8 mouse cellular contexts compared by ENCODE assay signal in the genomic region with DNA sequence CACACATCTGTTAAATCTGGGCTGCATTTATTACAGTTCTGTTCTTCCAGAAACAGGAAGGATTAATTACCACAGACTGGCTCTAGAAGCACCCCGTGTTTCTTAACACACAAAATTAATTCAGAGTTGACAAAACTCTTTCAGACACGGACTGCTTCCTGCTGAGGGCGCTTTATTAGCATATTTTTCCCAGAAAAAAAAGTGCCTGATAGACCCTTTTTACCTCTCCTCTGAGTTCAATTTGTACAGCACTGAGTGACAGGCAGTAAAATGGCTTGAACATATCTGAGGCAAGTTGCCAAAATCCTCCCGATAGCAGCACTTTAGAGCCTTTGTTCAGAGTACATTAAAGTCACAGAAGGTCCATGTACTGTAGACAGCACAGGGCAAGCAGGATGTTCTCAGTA.
DNase-seq lines count a peak whose midpoint lies in the region; ATAC-seq lines count a peak whose summit lies in the region.

No protein-coding gene starts in this region.

- WGBS in heart, embryonic 15.5 days = 15% methylated on average over 4 of the region's 4 CpGs
- 2% methylated on average over 4 of the region's 4 CpGs for WGBS in forebrain, embryonic 13.5 days

- no peaks in the 10 kb centered on the region for H3K27me3 ChIP-seq in heart, embryonic 15.5 days
- no peaks in the 10 kb centered on the region for H3K27me3 ChIP-seq in forebrain, embryonic 13.5 days

- no peak for ATAC-seq in heart, embryonic 15.5 days (replicated peaks; ENCODE audit: insufficient number of reproducible peaks, insufficient read depth, low FRiP score, low read depth)
- peak; percentile 98 for ATAC-seq in forebrain, embryonic 13.5 days

- no peak for DNase-seq in heart, adult 11 months
- peak; percentile 50 for DNase-seq in Muller cell, postnatal 12 days (ENCODE audit: inconsistent ontology term)
- DNase-seq in mesoderm, embryonic 11.5 days (ENCODE audit: low read depth, low spot score) = peak; percentile 61
- DNase-seq in gastrocnemius, postnatal 10 days = no peak
- DNase-seq in thymus, postnatal 10 days (ENCODE audit: low spot score in 2 of 2) = no peak
- no peak for DNase-seq in thymus, postnatal 36 days

- no peak overlapping the region for H3K27ac ChIP-seq in heart, embryonic 15.5 days
- H3K27ac ChIP-seq in forebrain, embryonic 13.5 days = peak overlapping the region; percentile 44; the same call in 1 of the 2 replicates

- H3K9ac ChIP-seq in heart, embryonic 15.5 days = no peak overlapping the region
- H3K9ac ChIP-seq in forebrain, embryonic 13.5 days = no peak overlapping the region

- H3K4me2 ChIP-seq in heart, embryonic 15.5 days = peak overlapping the region; percentile 46
- peak overlapping the region; percentile 8; the same call in 1 of the 2 replicates for H3K4me2 ChIP-seq in forebrain, embryonic 13.5 days

- H3K36me3 ChIP-seq in heart, embryonic 15.5 days = no peaks in the 10 kb centered on the region
- no peaks in the 10 kb centered on the region for H3K36me3 ChIP-seq in forebrain, embryonic 13.5 days (ENCODE audit: poor library complexity, severe bottlenecking)

- H3K4me3 ChIP-seq in heart, embryonic 15.5 days = no peak overlapping the region; the same call in 1 of the 2 replicates
- H3K4me3 ChIP-seq in forebrain, embryonic 13.5 days = no peak overlapping the region

- 0 out of 2 replicates have a peak, but pooled peaks cover 4% of the 10 kb centered on the region for H3K4me1 ChIP-seq in heart, embryonic 15.5 days (replicated peaks)
- peaks cover 17% of the 10 kb centered on the region for H3K4me1 ChIP-seq in forebrain, embryonic 13.5 days

- no peaks in the 10 kb centered on the region for H3K9me3 ChIP-seq in heart, embryonic 15.5 days (replicated peaks)
- no peaks in the 10 kb centered on the region for H3K9me3 ChIP-seq in forebrain, embryonic 13.5 days (replicated peaks)

Comparison
In these comparisons a context has a peak if more than half of its experiments do, and no peak if none do; other contexts are left out.
1. DNase-seq: peak in Muller cell, postnatal 12 days (single experiment) and mesoderm, embryonic 11.5 days (single experiment); none in heart, adult 11 months (single experiment), gastrocnemius, postnatal 10 days (single experiment), thymus, postnatal 10 days (0 of 2) and thymus, postnatal 36 days (0 of 2).